Mouse (Mus musculus): Measurements from ENCODE around the gene Hoxa5. TPM values are rescaled to one million over a fixed set of nuclear protein-coding genes. Genes with fewer than 3 reads are reported as not detected.

The Hoxa5 gene
- polyA plus RNA-seq, 1 experiment from 2014 or later = 1.3 TPM

- no peak overlapping the region for H3K9ac ChIP-seq (ENCODE audit: low read length)
- H3K4me3 ChIP-seq (ENCODE audit: low read length) = no peak overlapping the region
- no peaks in the 10 kb centered on the region for H3K36me3 ChIP-seq (ENCODE audit: control insufficient read depth, insufficient read depth)
- no peaks in the 10 kb centered on the region for H3K9me3 ChIP-seq (replicated peaks; ENCODE audit: control insufficient read depth, low read length)
- WGBS = 6% methylated on average over 19 of the region's 19 CpGs
- H3K4me1 ChIP-seq (ENCODE audit: control insufficient read depth, insufficient read depth, low read length) = no peaks in the 10 kb centered on the region
- ATAC-seq (replicated peaks; ENCODE audit: extremely low read depth, insufficient read depth, low FRiP score) = no peak
- H3K4me2 ChIP-seq (ENCODE audit: low read depth, low read length) = no peak overlapping the region
- peaks cover 97% of the 10 kb centered on the region for H3K27me3 ChIP-seq (ENCODE audit: control insufficient read depth, insufficient read depth, low read length)
- H3K27ac ChIP-seq (ENCODE audit: low read length) = no peak overlapping the region
Measured at GRCm38 (mm10) chr6:52185222-52185621, 19.2 kb downstream of the Hoxa5 start.

GRCm38 (mm10) chr6:52184668-52185067 is 19.7 kb downstream of the Hoxa5 start:
- Histone ChIP-seq H3K4me2 (ENCODE audit: low read depth, low read length) (no peak overlapping the region), H3K4me3 (ENCODE audit: low read length) (no peak overlapping the region), H3K9ac (ENCODE audit: low read length) (no peak overlapping the region), H3K4me1 (ENCODE audit: control insufficient read depth, insufficient read depth, low read length) (no peaks in the 10 kb centered on the region), H3K27ac (ENCODE audit: low read length) (no peak overlapping the region), H3K36me3 (ENCODE audit: control insufficient read depth, insufficient read depth) (no peaks in the 10 kb centered on the region), H3K9me3 (replicated peaks; ENCODE audit: control insufficient read depth, low read length) (no peaks in the 10 kb centered on the region), H3K27me3 (ENCODE audit: control insufficient read depth, insufficient read depth, low read length) (peaks cover 97% of the 10 kb centered on the region)
- WGBS = 11% methylated on average over 6 of the region's 6 CpGs
- ATAC-seq (replicated peaks; ENCODE audit: extremely low read depth, insufficient read depth, low FRiP score) = no peak

GRCm38 (mm10) chr6:52183311-52184080 is 20.9 kb downstream of the Hoxa5 start:
- no peaks in the 10 kb centered on the region for H3K4me1 ChIP-seq (ENCODE audit: control insufficient read depth, insufficient read depth, low read length)
- H3K27ac ChIP-seq (ENCODE audit: low read length) = no peak overlapping the region
- ATAC-seq (replicated peaks; ENCODE audit: extremely low read depth, insufficient read depth, low FRiP score) = no peak
- peaks cover 97% of the 10 kb centered on the region for H3K27me3 ChIP-seq (ENCODE audit: control insufficient read depth, insufficient read depth, low read length)
- no peaks in the 10 kb centered on the region for H3K9me3 ChIP-seq (replicated peaks; ENCODE audit: control insufficient read depth, low read length)
- H3K4me3 ChIP-seq (ENCODE audit: low read length) = no peak overlapping the region
- H3K9ac ChIP-seq (ENCODE audit: low read length) = no peak overlapping the region
- WGBS = 24% methylated on average over 10 of the region's 10 CpGs
- H3K4me2 ChIP-seq (ENCODE audit: low read depth, low read length) = no peak overlapping the region
- no peaks in the 10 kb centered on the region for H3K36me3 ChIP-seq (ENCODE audit: control insufficient read depth, insufficient read depth)

- Histone ChIP-seq H3K4me2 (ENCODE audit: low read depth, low read length) (no peak overlapping the region), H3K27ac (ENCODE audit: low read length) (no peak overlapping the region), H3K9me3 (replicated peaks; ENCODE audit: control insufficient read depth, low read length) (no peaks in the 10 kb centered on the region), H3K27me3 (ENCODE audit: control insufficient read depth, insufficient read depth, low read length) (peaks cover 96% of the 10 kb centered on the region), H3K4me3 (ENCODE audit: low read length) (no peak overlapping the region), H3K36me3 (ENCODE audit: control insufficient read depth, insufficient read depth) (no peaks in the 10 kb centered on the region), H3K9ac (ENCODE audit: low read length) (no peak overlapping the region), H3K4me1 (ENCODE audit: control insufficient read depth, insufficient read depth, low read length) (no peaks in the 10 kb centered on the region)
- ATAC-seq (replicated peaks; ENCODE audit: extremely low read depth, insufficient read depth, low FRiP score) = no peak
- 32% methylated on average over 1 of the region's 1 CpGs for WGBS
Measured at GRCm38 (mm10) chr6:52182793-52183192, 21.6 kb downstream of the Hoxa5 start.

- Histone ChIP-seq H3K4me2 (ENCODE audit: low read depth, low read length) (no peak overlapping the region), H3K27me3 (ENCODE audit: control insufficient read depth, insufficient read depth, low read length) (peaks cover 96% of the 10 kb centered on the region), H3K27ac (ENCODE audit: low read length) (no peak overlapping the region), H3K4me1 (ENCODE audit: control insufficient read depth, insufficient read depth, low read length) (no peaks in the 10 kb centered on the region), H3K9me3 (replicated peaks; ENCODE audit: control insufficient read depth, low read length) (no peaks in the 10 kb centered on the region), H3K4me3 (ENCODE audit: low read length) (no peak overlapping the region), H3K9ac (ENCODE audit: low read length) (no peak overlapping the region), H3K36me3 (ENCODE audit: control insufficient read depth, insufficient read depth) (no peaks in the 10 kb centered on the region)
- no peak for ATAC-seq (replicated peaks; ENCODE audit: extremely low read depth, insufficient read depth, low FRiP score)
- WGBS = 37% methylated on average over 2 of the region's 2 CpGs
Measured at GRCm38 (mm10) chr6:52182030-52182429, 22.4 kb downstream of the Hoxa5 start.

DNA sequence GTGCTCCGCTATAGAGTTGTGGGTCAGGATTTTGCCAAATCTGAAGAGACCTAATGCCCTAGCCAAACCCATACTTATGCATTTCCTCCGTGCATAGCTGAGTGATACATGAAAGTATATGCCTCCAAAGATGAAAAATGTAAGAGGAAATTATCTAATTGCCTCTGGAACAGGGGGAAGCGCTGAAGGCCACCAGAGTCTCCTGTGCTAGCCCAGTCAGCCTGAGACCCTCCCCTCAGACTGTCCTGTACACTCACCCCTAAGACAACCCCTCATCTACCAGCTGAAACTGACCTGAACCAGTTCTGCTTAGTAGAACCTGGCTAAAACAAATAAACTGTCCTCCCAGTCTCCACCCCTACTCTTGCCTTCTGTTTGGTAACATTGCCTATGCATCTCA is 23.7 kb downstream of the Hoxa5 start:
- H3K36me3 ChIP-seq (ENCODE audit: control insufficient read depth, insufficient read depth) = no peaks in the 10 kb centered on the region
- no peak overlapping the region for H3K27ac ChIP-seq (ENCODE audit: low read length)
- 22% methylated on average over 3 of the region's 3 CpGs for WGBS
- no peak overlapping the region for H3K4me3 ChIP-seq (ENCODE audit: low read length)
- peak overlapping the region; percentile 19; the same call in 1 of the 2 replicates for H3K4me2 ChIP-seq (ENCODE audit: low read depth, low read length)
- H3K4me1 ChIP-seq (ENCODE audit: control insufficient read depth, insufficient read depth, low read length) = no peaks in the 10 kb centered on the region
- no peak overlapping the region for H3K9ac ChIP-seq (ENCODE audit: low read length)
- peaks cover 95% of the 10 kb centered on the region for H3K27me3 ChIP-seq (ENCODE audit: control insufficient read depth, insufficient read depth, low read length)
- no peak for ATAC-seq (replicated peaks; ENCODE audit: extremely low read depth, insufficient read depth, low FRiP score)
- no peaks in the 10 kb centered on the region for H3K9me3 ChIP-seq (replicated peaks; ENCODE audit: control insufficient read depth, low read length)

GRCm38 (mm10) chr6:52180213-52180710 is 24.1 kb downstream of the Hoxa5 start:
- Histone ChIP-seq H3K9me3 (replicated peaks; ENCODE audit: control insufficient read depth, low read length) (no peaks in the 10 kb centered on the region), H3K9ac (ENCODE audit: low read length) (no peak overlapping the region), H3K4me1 (ENCODE audit: control insufficient read depth, insufficient read depth, low read length) (no peaks in the 10 kb centered on the region), H3K27ac (ENCODE audit: low read length) (no peak overlapping the region), H3K4me2 (ENCODE audit: low read depth, low read length) (peak overlapping the region; percentile 49), H3K4me3 (ENCODE audit: low read length) (peak overlapping the region; percentile 23), H3K36me3 (ENCODE audit: control insufficient read depth, insufficient read depth) (no peaks in the 10 kb centered on the region), H3K27me3 (ENCODE audit: control insufficient read depth, insufficient read depth, low read length) (peaks cover 95% of the 10 kb centered on the region)
- ATAC-seq (replicated peaks; ENCODE audit: extremely low read depth, insufficient read depth, low FRiP score) = no peak
- 14% methylated on average over 11 of the region's 11 CpGs for WGBS

GRCm38 (mm10) chr6:52179690-52180089 is 24.7 kb downstream of the Hoxa5 start:
- Histone ChIP-seq H3K9ac (ENCODE audit: low read length) (peak overlapping the region; percentile 15; the same call in 1 of the 2 replicates), H3K4me2 (ENCODE audit: low read depth, low read length) (peak overlapping the region; percentile 49), H3K27me3 (ENCODE audit: control insufficient read depth, insufficient read depth, low read length) (peaks cover 97% of the 10 kb centered on the region), H3K4me1 (ENCODE audit: control insufficient read depth, insufficient read depth, low read length) (no peaks in the 10 kb centered on the region), H3K4me3 (ENCODE audit: low read length) (peak overlapping the region; percentile 25), H3K36me3 (ENCODE audit: control insufficient read depth, insufficient read depth) (no peaks in the 10 kb centered on the region), H3K27ac (ENCODE audit: low read length) (no peak overlapping the region; the same call in 1 of the 2 replicates), H3K9me3 (replicated peaks; ENCODE audit: control insufficient read depth, low read length) (no peaks in the 10 kb centered on the region)
- no peak for ATAC-seq (replicated peaks; ENCODE audit: extremely low read depth, insufficient read depth, low FRiP score)
- WGBS = 8% methylated on average over 10 of the region's 10 CpGs

GRCm38 (mm10) chr6:52178918-52179665 is 25.3 kb downstream of the Hoxa5 start:
- 9% methylated on average over 4 of the region's 4 CpGs for WGBS
- no peaks in the 10 kb centered on the region for H3K36me3 ChIP-seq (ENCODE audit: control insufficient read depth, insufficient read depth)
- no peaks in the 10 kb centered on the region for H3K9me3 ChIP-seq (replicated peaks; ENCODE audit: control insufficient read depth, low read length)
- H3K27ac ChIP-seq (ENCODE audit: low read length) = peak overlapping the region; percentile 31
- peak overlapping the region; percentile 15 for H3K9ac ChIP-seq (ENCODE audit: low read length)
- peaks cover 94% of the 10 kb centered on the region for H3K27me3 ChIP-seq (ENCODE audit: control insufficient read depth, insufficient read depth, low read length)
- H3K4me2 ChIP-seq (ENCODE audit: low read depth, low read length) = peak overlapping the region; percentile 49
- no peak for ATAC-seq (replicated peaks; ENCODE audit: extremely low read depth, insufficient read depth, low FRiP score)
- H3K4me1 ChIP-seq (ENCODE audit: control insufficient read depth, insufficient read depth, low read length) = no peaks in the 10 kb centered on the region
- peak overlapping the region; percentile 27 for H3K4me3 ChIP-seq (ENCODE audit: low read length)
